Mouse (Mus musculus) lung, adult 10 weeks (tissue): Measurements from ENCODE around the gene Gm6588. TPM values are rescaled to one million over a fixed set of nuclear protein-coding genes. Genes with fewer than 3 reads are reported as not detected.

Source experiments
- polyA plus RNA-seq: library from polyadenylated mRNA; stranded (reverse); fragments of 350-450 nt; fragmentation: Illumina TruSeq; extraction: RNeasy Lipid Tissue Mini Kit (QIAGEN cat#74804); gene quantifications from one replicate; pipeline ENCODE4 v1.2.3, GENCODE M21; 2014; ENCODE audit warnings: low read depth, low replicate concordance; ENCODE audit not compliant: insufficient read depth

Gm6588 gene
- polyA plus RNA-seq = not detected

DNA sequence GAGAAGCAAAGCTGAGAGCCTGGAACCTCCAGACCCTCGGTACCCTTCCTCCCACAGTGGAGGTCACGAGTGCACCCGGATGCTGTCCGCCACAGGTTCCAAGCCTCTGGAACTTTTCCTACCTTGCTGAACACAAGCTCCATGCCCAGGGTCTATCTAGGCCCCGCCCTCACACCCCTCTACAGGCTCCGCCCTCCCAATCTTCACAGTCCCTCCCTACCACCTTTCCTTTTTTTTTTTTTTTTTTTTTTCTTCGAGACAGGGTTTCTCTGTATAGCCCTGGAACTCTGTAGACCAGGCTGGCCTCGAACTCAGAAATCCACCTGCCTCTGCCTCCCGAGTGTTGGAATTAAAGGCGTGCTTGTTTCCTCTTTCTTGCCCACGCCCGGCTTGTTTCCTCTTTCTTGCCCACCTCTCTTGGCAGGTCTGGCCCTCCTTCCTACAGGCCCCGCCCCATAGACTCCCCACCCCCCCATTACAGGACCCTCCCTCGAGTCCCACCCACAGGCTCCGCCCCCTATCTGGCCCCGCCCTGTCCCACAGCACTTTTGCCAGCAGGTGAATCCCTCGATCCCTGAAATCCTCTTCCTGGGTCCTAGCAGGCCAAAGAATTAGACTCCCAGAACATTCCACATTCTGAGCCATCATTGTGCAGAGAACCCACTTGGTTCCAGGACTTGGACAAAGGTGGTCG, at the start of gene Gm6588:
Gm6588 (plus strand) TSS at position 680 of the 694 bp plus-strand sequence.

Other genes starting within 250 kb of the Gm6588 start
- gene Cryba4, start 196.9 kb upstream of the Gm6588 start, polyA plus RNA-seq = 1.2 TPM
- gene Crybb1, start 193.6 kb upstream of the Gm6588 start, polyA plus RNA-seq = 0.59 TPM
- gene Tpst2, start 172.7 kb upstream of the Gm6588 start, polyA plus RNA-seq = 68.1 TPM
- 10.8 TPM for gene Tfip11, start 123.1 kb upstream of the Gm6588 start, polyA plus RNA-seq
- 12.8 TPM for gene Srrd, start 106.4 kb upstream of the Gm6588 start, polyA plus RNA-seq
- gene Hps4, start 106.3 kb upstream of the Gm6588 start, polyA plus RNA-seq = 9.4 TPM
- gene Gm6583, start 93.4 kb upstream of the Gm6588 start, polyA plus RNA-seq = 0.10 TPM
- 0.42 TPM for gene Asphd2, start 54.6 kb upstream of the Gm6588 start, polyA plus RNA-seq
- gene Sez6l, start 127.8 kb downstream of the Gm6588 start, polyA plus RNA-seq = 0.11 TPM